Mouse (Mus musculus) CH12F3 (cell line): ENCODE data around the gene Fgd3.

Source experiments
- in situ Hi-C: fragments of 300-500 bp; cut with MboI; formaldehyde crosslinking; loops from 2 replicates; pipeline ENCODE4 v1.14.3; 2020; ENCODE audit warnings: low sequenced_read_pairs

Gene Fgd3

GRCm38 (mm10) chr13:49308206-49308605 is 11.9 kb downstream of the Fgd3 start:
- in situ Hi-C loops, result no loop called here

- in situ Hi-C loops, result no loop called here
Measured at GRCm38 (mm10) chr13:49307311-49307969, 12.7 kb downstream of the Fgd3 start.

- in situ Hi-C loops, result no loop called here
Measured at GRCm38 (mm10) chr13:49306771-49307310, 13.3 kb downstream of the Fgd3 start.

- in situ Hi-C loops, result no loop called here
Measured at GRCm38 (mm10) chr13:49300771-49301170, 19.3 kb downstream of the Fgd3 start.

GRCm38 (mm10) chr13:49298514-49299381 is 21.4 kb downstream of the Fgd3 start:
- in situ Hi-C loops, result no loop called here

GRCm38 (mm10) chr13:49296270-49296669 is 23.8 kb downstream of the Fgd3 start:
- in situ Hi-C loops, result no loop called here

- in situ Hi-C loops, result no loop called here
Measured at GRCm38 (mm10) chr13:49294108-49294507, 26.0 kb downstream of the Fgd3 start.

GRCm38 (mm10) chr13:49291949-49292348 is 28.2 kb downstream of the Fgd3 start:
- in situ Hi-C loops, result no loop called here

GRCm38 (mm10) chr13:49291398-49291797 is 28.7 kb downstream of the Fgd3 start:
- in situ Hi-C loops, result no loop called here

- in situ Hi-C loops, result no loop called here
Measured at GRCm38 (mm10) chr13:49287224-49287623, 32.9 kb downstream of the Fgd3 start.

GRCm38 (mm10) chr13:49286750-49287149 is 33.4 kb downstream of the Fgd3 start:
- in situ Hi-C loops, result no loop called here

GRCm38 (mm10) chr13:49283686-49284085 is 36.4 kb downstream of the Fgd3 start:
- in situ Hi-C loops, result no loop called here

GRCm38 (mm10) chr13:49282168-49282567 is 37.9 kb downstream of the Fgd3 start:
- in situ Hi-C loops, result no loop called here

GRCm38 (mm10) chr13:49271831-49272765 is 48.0 kb downstream of the Fgd3 start:
- in situ Hi-C loops, result no loop called here

GRCm38 (mm10) chr13:49270500-49270899 is 49.6 kb downstream of the Fgd3 start:
- in situ Hi-C loops, result no loop called here

- in situ Hi-C loops, result no loop called here
Measured at GRCm38 (mm10) chr13:49267645-49268044, 52.5 kb downstream of the Fgd3 start.

- in situ Hi-C loops, result no loop called here
Measured at GRCm38 (mm10) chr13:49260036-49260722, 59.9 kb downstream of the Fgd3 start.

GRCm38 (mm10) chr13:49257819-49258313 is 62.2 kb downstream of the Fgd3 start:
- in situ Hi-C loops, result no loop called here

- in situ Hi-C loops, result no loop called here
Measured at GRCm38 (mm10) chr13:49252746-49253145, 67.4 kb downstream of the Fgd3 start.

GRCm38 (mm10) chr13:49252113-49252512 is 68.0 kb downstream of the Fgd3 start:
- in situ Hi-C loops, result no loop called here
